Mouse (Mus musculus): ENCODE results near the gene Sftpd. TPM values are rescaled to one million over a fixed set of nuclear protein-coding genes. Genes with fewer than 3 reads are reported as not detected.

Gene Sftpd
- polyA plus RNA-seq (2015; fragmentation: Nextera tagmentation; extraction: Ambion mirVana), result not detected in 2 replicates

DNA sequence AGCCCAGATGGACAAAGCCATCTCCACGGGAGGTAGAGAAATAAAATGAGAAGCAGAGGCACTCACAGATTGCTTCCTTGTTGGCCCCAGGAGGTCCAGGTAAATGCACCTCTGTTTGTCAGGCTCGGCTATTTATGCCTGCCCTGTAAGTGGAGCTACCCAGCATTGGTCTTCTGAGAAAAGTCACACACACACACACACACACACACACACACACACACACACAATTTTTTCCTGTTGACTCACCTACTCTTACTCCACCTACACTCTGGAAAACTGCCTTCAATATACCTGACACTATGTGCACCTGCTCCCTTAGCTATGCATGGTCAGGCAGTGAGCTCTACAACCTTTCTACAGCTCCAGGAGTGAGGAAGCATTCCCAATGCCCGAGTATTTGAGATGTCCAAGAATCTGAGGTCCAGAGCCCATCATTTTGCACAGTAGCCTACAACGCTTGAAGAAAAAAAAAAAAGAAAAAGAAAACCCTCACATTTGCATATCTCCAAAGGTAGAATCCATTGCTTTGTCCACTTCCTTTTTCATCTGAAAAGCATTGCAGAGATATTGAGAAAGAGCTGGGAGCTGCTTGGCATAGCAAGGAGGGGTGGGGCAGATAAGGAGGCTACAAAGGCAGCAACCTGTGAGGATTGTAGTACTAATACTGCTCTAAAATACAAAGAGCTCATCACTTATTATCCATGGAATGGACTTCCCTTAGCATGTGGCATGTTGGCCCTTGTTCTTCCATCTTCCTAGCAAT lies at the start of gene Sftpd:
TSS of gene Sftpd (minus strand) at position 91 of the 763 bp plus-strand sequence.
- no peak within 1 kb of the TSS for H3K4me2 ChIP-seq
- H3K9ac ChIP-seq, result no peak within 1 kb of the TSS
- H3K27ac ChIP-seq (replicated peaks), result no peak within 1 kb of the TSS
- H3K36me3 ChIP-seq, result no peaks in the 10 kb centered on the region
- no peaks in the 10 kb centered on the region for H3K4me1 ChIP-seq (replicated peaks)
- WGBS, result 91% methylated on average over 4 of the region's 4 CpGs
- H3K9me3 ChIP-seq, result no peaks in the 10 kb centered on the region
- no peaks in the 10 kb centered on the region for H3K27me3 ChIP-seq
- H3K4me3 ChIP-seq, result no peak within 1 kb of the TSS
- ATAC-seq (ENCODE audit: low FRiP score, low read depth), result no peak

DNA sequence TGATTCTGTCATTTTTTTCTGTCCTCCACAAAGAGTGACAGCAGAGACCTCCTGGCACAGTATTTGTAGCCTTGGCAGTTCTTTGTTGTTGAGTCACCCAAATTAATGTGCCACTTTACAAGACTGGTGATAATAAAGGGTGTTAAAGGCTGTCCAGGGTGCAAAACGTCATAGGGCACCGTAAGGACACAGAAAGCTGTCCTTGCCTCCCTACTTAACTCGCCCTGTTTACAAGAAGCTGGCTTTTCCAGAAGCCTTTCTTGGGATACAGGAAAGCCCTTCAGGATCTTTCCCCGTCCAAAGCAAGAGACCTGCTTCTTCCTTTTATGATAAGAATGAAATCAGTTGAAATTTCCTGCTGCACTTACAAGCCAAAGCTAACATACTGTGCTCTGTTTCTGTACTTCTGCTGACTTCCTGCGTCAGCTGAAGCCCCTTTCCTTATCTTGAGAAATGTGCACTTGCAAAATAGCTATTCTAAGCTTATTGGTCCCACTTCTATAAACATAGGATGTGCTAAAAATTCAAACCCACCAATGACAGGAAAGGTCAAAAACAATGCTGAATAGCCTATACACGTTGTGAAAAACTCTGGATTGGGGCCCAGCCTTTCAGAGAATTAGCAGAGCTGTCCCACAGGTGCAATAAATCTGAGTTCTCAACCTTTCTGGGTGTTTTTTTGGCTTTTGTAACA lies 13.2 kb upstream of the Sftpd start:
- WGBS, result 74% methylated on average over 6 of the region's 6 CpGs
- H3K36me3 ChIP-seq, result no peaks in the 10 kb centered on the region
- H3K27ac ChIP-seq (replicated peaks), result no peak overlapping the region
- H3K9ac ChIP-seq, result no peak overlapping the region
- H3K4me3 ChIP-seq, result no peak overlapping the region
- no peak for ATAC-seq (ENCODE audit: low FRiP score, low read depth)
- H3K4me2 ChIP-seq, result no peak overlapping the region
- no peaks in the 10 kb centered on the region for H3K9me3 ChIP-seq
- H3K4me1 ChIP-seq (replicated peaks), result no peaks in the 10 kb centered on the region
- H3K27me3 ChIP-seq, result no peaks in the 10 kb centered on the region

DNA sequence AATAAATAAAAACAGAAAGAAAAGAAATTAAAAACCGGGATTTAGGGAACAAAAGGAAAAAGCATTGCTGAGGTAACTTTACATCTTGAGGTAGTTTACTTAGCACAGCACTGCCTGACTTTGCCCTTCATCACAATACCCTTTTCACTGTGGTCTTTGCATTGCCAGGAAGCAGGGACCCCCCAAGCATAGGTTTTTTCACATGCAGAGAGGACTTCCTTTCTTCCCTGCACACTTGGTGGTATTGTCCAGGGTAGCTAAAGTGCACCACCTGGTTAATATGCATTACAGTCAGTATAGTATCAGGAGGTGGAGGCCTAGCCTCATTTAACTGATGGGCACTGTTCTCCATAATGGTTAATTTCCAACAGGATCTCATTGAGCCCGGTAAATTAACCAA lies 4.5 kb upstream of the Sftpd start:
- Histone ChIP-seq H3K4me3 (no peak overlapping the region), H3K27ac (replicated peaks) (no peak overlapping the region), H3K36me3 (no peaks in the 10 kb centered on the region), H3K4me2 (no peak overlapping the region), H3K9ac (no peak overlapping the region), H3K9me3 (no peaks in the 10 kb centered on the region), H3K27me3 (no peaks in the 10 kb centered on the region), H3K4me1 (replicated peaks) (no peaks in the 10 kb centered on the region)
- no peak for ATAC-seq (ENCODE audit: low FRiP score, low read depth)
- WGBS, result 78% methylated on average over 2 of the region's 2 CpGs

- no peak overlapping the region for H3K27ac ChIP-seq (replicated peaks)
- ATAC-seq (ENCODE audit: low FRiP score, low read depth), result no peak
- H3K4me2 ChIP-seq, result no peak overlapping the region
- no peak overlapping the region for H3K4me3 ChIP-seq
- no peaks in the 10 kb centered on the region for H3K27me3 ChIP-seq
- WGBS, result 83% methylated on average over 1 of the region's 1 CpGs
- H3K4me1 ChIP-seq (replicated peaks), result no peaks in the 10 kb centered on the region
- H3K9ac ChIP-seq, result no peak overlapping the region
- no peaks in the 10 kb centered on the region for H3K9me3 ChIP-seq
- H3K36me3 ChIP-seq, result no peaks in the 10 kb centered on the region
Measured at GRCm38 (mm10) chr14:41174802-41175201, 10.1 kb downstream of the Sftpd start.

GRCm38 (mm10) chr14:41170514-41170913 lies 14.4 kb downstream of the Sftpd start:
- no peaks in the 10 kb centered on the region for H3K4me1 ChIP-seq (replicated peaks)
- H3K9ac ChIP-seq, result no peak overlapping the region
- H3K9me3 ChIP-seq, result no peaks in the 10 kb centered on the region
- H3K27me3 ChIP-seq, result no peaks in the 10 kb centered on the region
- ATAC-seq (ENCODE audit: low FRiP score, low read depth), result no peak
- no peak overlapping the region for H3K27ac ChIP-seq (replicated peaks)
- H3K4me3 ChIP-seq, result no peak overlapping the region
- no peak overlapping the region for H3K4me2 ChIP-seq
- no peaks in the 10 kb centered on the region for H3K36me3 ChIP-seq
- WGBS, result 83% methylated on average over 2 of the region's 2 CpGs

- Histone ChIP-seq H3K4me2 (no peak overlapping the region), H3K27me3 (no peaks in the 10 kb centered on the region), H3K27ac (replicated peaks) (no peak overlapping the region), H3K4me3 (no peak overlapping the region), H3K36me3 (no peaks in the 10 kb centered on the region), H3K9ac (no peak overlapping the region), H3K4me1 (replicated peaks) (no peaks in the 10 kb centered on the region), H3K9me3 (no peaks in the 10 kb centered on the region)
- no peak for ATAC-seq (ENCODE audit: low FRiP score, low read depth)
- 96% methylated on average over 1 of the region's 1 CpGs for whole genome bisulfite sequencing
Measured at GRCm38 (mm10) chr14:41168567-41168966, 16.4 kb downstream of the Sftpd start.

- no peak overlapping the region for H3K9ac ChIP-seq
- 76% methylated on average over 5 of the region's 5 CpGs for WGBS
- H3K4me2 ChIP-seq, result no peak overlapping the region
- no peak overlapping the region for H3K27ac ChIP-seq (replicated peaks)
- no peaks in the 10 kb centered on the region for H3K4me1 ChIP-seq (replicated peaks)
- H3K36me3 ChIP-seq, result no peaks in the 10 kb centered on the region
- H3K4me3 ChIP-seq, result no peak overlapping the region
- H3K9me3 ChIP-seq, result no peaks in the 10 kb centered on the region
- H3K27me3 ChIP-seq, result no peaks in the 10 kb centered on the region
- ATAC-seq (ENCODE audit: low FRiP score, low read depth), result no peak
Measured at GRCm38 (mm10) chr14:41167278-41167677, 17.7 kb downstream of the Sftpd start.

- Histone ChIP-seq H3K9me3 (no peaks in the 10 kb centered on the region), H3K4me1 (replicated peaks) (no peaks in the 10 kb centered on the region), H3K4me3 (no peak overlapping the region), H3K27ac (replicated peaks) (no peak overlapping the region), H3K27me3 (no peaks in the 10 kb centered on the region), H3K9ac (no peak overlapping the region), H3K36me3 (no peaks in the 10 kb centered on the region), H3K4me2 (no peak overlapping the region)
- 29% methylated on average over 2 of the region's 2 CpGs for WGBS
- no peak for ATAC-seq (ENCODE audit: low FRiP score, low read depth)
Measured at GRCm38 (mm10) chr14:41162663-41163062, 22.3 kb downstream of the Sftpd start.

DNA sequence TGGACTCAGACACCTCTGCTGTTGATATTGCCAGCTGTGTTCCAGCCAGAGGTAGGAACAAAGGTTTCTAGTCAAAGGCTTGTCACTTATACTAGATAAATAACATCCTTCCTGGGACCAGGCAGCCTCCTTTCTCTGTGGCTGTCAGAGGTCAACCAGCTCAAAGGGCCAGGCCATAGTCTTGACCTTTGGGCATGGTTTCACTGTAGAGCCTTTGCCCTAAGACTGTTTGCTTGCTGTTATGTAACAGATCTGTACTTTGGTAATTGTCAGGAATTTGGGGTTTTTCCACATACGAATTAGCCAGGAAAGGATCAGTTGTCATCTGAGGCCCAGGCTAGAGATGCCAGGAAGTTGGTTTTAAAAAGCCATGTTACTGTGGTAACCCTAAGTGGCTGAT lies 24.2 kb downstream of the Sftpd start:
- Histone ChIP-seq H3K9ac (no peak overlapping the region), H3K4me1 (replicated peaks) (no peaks in the 10 kb centered on the region), H3K4me2 (no peak overlapping the region), H3K36me3 (no peaks in the 10 kb centered on the region), H3K27me3 (no peaks in the 10 kb centered on the region), H3K27ac (replicated peaks) (no peak overlapping the region), H3K4me3 (no peak overlapping the region), H3K9me3 (no peaks in the 10 kb centered on the region)
- 48% methylated on average over 1 of the region's 1 CpGs for WGBS
- no peak for ATAC-seq (ENCODE audit: low FRiP score, low read depth)

GRCm38 (mm10) chr14:41160076-41160475 lies 24.9 kb downstream of the Sftpd start:
- H3K4me1 ChIP-seq (replicated peaks), result no peaks in the 10 kb centered on the region
- no peak overlapping the region for H3K9ac ChIP-seq
- no peak overlapping the region for H3K27ac ChIP-seq (replicated peaks)
- no peaks in the 10 kb centered on the region for H3K36me3 ChIP-seq
- no peaks in the 10 kb centered on the region for H3K9me3 ChIP-seq
- no peak for ATAC-seq (ENCODE audit: low FRiP score, low read depth)
- 81% methylated on average over 4 of the region's 4 CpGs for WGBS
- no peak overlapping the region for H3K4me3 ChIP-seq
- H3K27me3 ChIP-seq, result no peaks in the 10 kb centered on the region
- no peak overlapping the region for H3K4me2 ChIP-seq

DNA sequence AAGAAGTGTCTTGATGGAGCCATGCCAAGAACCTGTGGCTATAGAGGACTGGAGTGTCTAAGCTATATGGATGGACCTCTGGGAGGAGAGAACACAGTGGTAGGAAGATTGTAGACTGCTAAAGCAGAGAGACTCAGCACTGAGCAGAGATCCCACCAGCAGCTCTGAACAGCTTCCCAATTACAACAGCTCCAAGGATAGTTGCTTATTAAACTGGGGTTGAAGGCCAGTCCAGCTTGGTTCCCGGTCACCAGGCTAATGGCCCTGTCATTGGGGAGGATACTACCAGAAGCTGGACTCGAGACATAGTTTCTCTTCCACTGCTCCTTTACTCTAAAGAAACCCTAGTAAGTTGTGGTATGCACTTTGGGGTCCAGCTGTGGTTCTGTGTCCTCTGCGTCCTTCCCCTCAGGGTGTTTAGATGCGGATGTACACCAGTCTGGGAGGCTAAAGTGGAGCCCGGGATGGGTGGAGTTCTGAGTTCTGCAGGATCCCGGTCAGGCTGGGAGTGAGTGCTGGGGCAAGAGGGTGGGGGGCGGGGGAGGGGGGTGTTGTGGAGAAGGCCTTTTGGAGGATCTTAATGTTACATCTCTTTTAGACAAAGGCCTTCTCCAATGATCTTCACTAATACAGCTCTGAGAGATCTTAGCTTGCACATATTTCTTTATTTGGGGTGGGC lies 33.6 kb downstream of the Sftpd start, which contains the start of gene Mbl1:
TSS of gene Mbl1 (plus strand) at position 239 of the 679 bp plus-strand sequence.
- Histone ChIP-seq H3K27ac (replicated peaks) (no peak within 1 kb of the TSS), H3K4me2 (no peak within 1 kb of the TSS), H3K9ac (no peak within 1 kb of the TSS), H3K27me3 (no peaks in the 10 kb centered on the region), H3K36me3 (no peaks in the 10 kb centered on the region), H3K9me3 (no peaks in the 10 kb centered on the region), H3K4me3 (no peak within 1 kb of the TSS), H3K4me1 (replicated peaks) (no peaks in the 10 kb centered on the region)
- no peak for ATAC-seq (ENCODE audit: low FRiP score, low read depth)
- whole genome bisulfite sequencing, result 89% methylated on average over 7 of the region's 7 CpGs

- Histone ChIP-seq H3K36me3 (no peaks in the 10 kb centered on the region), H3K27me3 (no peaks in the 10 kb centered on the region), H3K4me2 (no peak overlapping the region), H3K9me3 (no peaks in the 10 kb centered on the region), H3K9ac (no peak overlapping the region), H3K4me1 (replicated peaks) (no peaks in the 10 kb centered on the region), H3K4me3 (no peak overlapping the region), H3K27ac (replicated peaks) (no peak overlapping the region)
- 86% methylated on average over 2 of the region's 2 CpGs for WGBS
- no peak for ATAC-seq (ENCODE audit: low FRiP score, low read depth)
Measured at GRCm38 (mm10) chr14:41147356-41147755, 37.6 kb downstream of the Sftpd start.

All from hindbrain, embryonic 15.5 days (tissue).